Mouse (Mus musculus): ENCODE measurements around the gene 1700122O11Rik. TPM values are rescaled to one million over a fixed set of nuclear protein-coding genes. Genes with fewer than 3 reads are reported as not detected.

Gene 1700122O11Rik
- polyA plus RNA-seq, 1 experiment from 2014 or later, result not detected

DNA sequence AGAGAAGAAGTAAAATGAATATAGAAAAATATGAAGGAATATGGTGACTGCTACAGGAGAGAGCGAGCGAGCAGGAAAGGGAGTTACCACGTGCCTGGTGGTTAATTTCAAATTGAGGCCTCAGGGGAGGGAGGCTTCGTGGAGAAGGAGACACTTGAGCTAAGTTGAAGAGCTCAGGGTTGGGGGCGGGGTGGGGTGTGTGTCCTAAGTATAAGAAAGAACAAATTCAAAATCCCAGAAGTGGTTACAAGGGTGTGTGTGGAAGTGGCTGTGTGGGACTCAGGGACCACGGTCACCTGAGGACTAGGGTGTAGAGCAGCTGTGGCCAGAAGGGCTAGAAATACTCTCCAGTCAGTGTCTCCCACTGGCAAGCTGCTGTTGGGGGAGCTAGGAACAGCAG lies 38.7 kb downstream of the 1700122O11Rik start:
- H3K27ac ChIP-seq, result no peak overlapping the region
- no peak overlapping the region for H3K4me3 ChIP-seq
- no peaks in the 10 kb centered on the region for H3K9me3 ChIP-seq
- no peak overlapping the region for H3K4me2 ChIP-seq (replicated peaks)
- peaks cover 29% of the 10 kb centered on the region for H3K4me1 ChIP-seq
- 61% methylated on average over 6 of the region's 6 CpGs for WGBS
- H3K36me3 ChIP-seq, result no peaks in the 10 kb centered on the region
- H3K27me3 ChIP-seq, result no peaks in the 10 kb centered on the region
- ATAC-seq (ENCODE audit: low FRiP score, low read depth), result no peak
- H3K9ac ChIP-seq, result no peak overlapping the region

DNA sequence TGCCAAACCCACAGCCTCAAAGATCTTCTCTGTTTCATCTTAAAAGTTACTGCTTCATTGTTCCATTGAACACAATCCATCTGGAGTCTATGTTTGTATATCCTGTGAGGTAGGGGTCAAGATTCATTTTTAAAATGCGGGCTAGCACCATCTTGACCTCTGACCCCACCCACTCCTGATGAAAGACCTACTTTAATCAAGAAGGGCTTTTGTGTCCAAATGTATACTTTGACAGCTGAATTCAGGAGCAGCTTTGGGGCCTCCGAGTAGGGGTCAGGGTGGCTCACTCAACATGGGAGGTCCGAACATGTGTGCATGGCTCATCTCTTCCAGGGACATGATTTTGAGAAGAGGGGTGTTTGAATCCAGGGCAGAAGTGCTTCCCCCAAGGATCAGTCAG lies 40.3 kb downstream of the 1700122O11Rik start:
- Histone ChIP-seq H3K4me1 (peaks cover 29% of the 10 kb centered on the region), H3K27me3 (no peaks in the 10 kb centered on the region), H3K27ac (no peak overlapping the region), H3K4me2 (replicated peaks) (no peak overlapping the region), H3K9ac (no peak overlapping the region), H3K36me3 (no peaks in the 10 kb centered on the region), H3K4me3 (no peak overlapping the region), H3K9me3 (no peaks in the 10 kb centered on the region)
- ATAC-seq (ENCODE audit: low FRiP score, low read depth), result no peak
- 62% methylated on average over 3 of the region's 3 CpGs for WGBS

DNA sequence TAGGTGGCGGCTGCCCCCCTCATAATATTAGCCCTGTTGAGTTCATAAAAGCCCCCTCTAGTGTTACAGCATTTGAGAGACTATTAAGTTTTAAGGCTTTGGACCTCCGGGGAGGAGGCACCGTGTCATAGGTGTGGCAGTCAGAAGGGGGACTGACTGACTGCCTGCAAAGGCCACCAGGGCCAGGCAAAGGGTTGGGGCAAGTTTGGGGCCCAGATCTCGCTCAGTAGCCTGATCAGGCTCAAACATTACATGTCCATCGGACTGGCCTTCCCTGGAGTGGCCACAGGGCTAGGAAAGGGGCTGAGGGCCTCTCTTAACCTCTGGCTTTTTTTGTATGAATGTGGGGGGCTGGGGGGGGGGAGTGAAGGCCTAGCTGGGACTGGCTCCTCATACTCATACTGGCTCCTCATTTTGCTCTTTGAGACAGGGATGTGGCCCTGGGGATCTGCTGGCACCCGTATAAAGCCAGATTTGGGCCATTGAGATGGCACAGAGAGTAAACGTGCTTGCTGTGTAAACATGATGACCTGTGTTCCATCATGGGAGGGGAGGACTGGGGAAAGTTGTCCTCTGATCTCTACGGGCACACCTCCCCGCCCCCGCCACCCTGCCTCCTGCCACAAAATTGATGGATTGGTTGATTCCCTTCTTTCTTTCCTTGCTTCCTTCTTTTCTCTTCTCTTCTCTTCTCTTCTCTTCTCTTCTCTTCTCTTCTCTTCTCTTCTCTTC lies 47.5 kb downstream of the 1700122O11Rik start:
- Histone ChIP-seq H3K4me2 (replicated peaks) (peak overlapping the region; percentile 42), H3K36me3 (no peaks in the 10 kb centered on the region), H3K27ac (peak overlapping the region; percentile 90), H3K9me3 (no peaks in the 10 kb centered on the region), H3K4me1 (peaks cover 46% of the 10 kb centered on the region), H3K9ac (no peak overlapping the region), H3K27me3 (0 out of 2 replicates have a peak, but pooled peaks cover 3% of the 10 kb centered on the region), H3K4me3 (no peak overlapping the region)
- 29% methylated on average over 10 of the region's 10 CpGs for whole genome bisulfite sequencing
- peak; percentile 5; the same call in 1 of the 2 replicates for ATAC-seq (ENCODE audit: low FRiP score, low read depth)

DNA sequence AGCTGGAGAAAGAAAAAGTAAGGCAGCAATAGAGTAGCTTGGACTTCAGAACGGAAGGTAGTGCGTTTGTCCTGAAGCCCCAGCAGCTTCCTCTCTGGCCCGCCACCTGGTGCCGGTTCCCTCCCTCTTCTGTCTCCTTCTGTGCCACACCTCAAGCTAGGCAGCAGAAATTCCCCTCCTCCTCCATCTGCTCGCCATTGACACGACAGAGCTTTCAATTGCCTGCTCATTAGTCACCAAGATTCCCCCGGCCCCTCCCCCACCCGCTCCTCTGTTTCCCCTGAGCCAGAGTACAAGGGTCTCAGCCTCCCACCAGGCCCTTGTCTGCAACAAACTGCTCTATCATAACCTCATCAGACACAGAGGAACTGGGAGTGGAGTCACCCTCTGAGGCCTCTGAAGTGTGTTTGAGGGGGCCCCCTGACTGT lies 48.1 kb downstream of the 1700122O11Rik start:
- WGBS, result 7% methylated on average over 8 of the region's 8 CpGs
- Histone ChIP-seq H3K36me3 (no peaks in the 10 kb centered on the region), H3K27me3 (0 out of 2 replicates have a peak, but pooled peaks cover 3% of the 10 kb centered on the region), H3K4me2 (replicated peaks) (peak overlapping the region; percentile 42), H3K4me3 (no peak overlapping the region), H3K9ac (no peak overlapping the region), H3K27ac (peak overlapping the region; percentile 90), H3K9me3 (no peaks in the 10 kb centered on the region), H3K4me1 (peaks cover 46% of the 10 kb centered on the region)
- peak; percentile 13; the same call in 1 of the 2 replicates for ATAC-seq (ENCODE audit: low FRiP score, low read depth)

DNA sequence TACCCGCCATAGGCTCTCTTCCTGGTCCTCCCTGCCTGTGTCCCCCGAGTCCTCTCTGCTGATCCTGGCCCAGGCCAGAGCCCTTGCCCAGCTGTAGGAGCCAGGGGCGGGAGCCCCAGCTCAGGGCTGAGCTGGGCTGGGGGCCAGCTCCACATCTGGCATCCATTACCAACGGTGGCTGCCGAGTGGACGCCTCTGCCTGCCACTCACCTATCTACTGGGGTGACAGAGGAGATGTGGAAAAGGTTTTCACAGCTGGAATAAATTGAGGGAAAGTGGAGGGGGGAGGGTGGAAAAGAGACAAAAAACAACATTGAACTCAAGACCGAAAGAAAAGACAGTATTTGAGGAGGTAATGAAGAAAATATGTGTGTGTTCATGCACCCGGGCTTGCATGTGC lies 49.3 kb downstream of the 1700122O11Rik start:
- no peaks in the 10 kb centered on the region for H3K9me3 ChIP-seq
- H3K27ac ChIP-seq, result peak overlapping the region; percentile 90
- peaks cover 46% of the 10 kb centered on the region for H3K4me1 ChIP-seq
- peak; percentile 91 for ATAC-seq (ENCODE audit: low FRiP score, low read depth)
- peak overlapping the region; percentile 42 for H3K4me2 ChIP-seq (replicated peaks)
- no peaks in the 10 kb centered on the region for H3K36me3 ChIP-seq
- 8% methylated on average over 8 of the region's 8 CpGs for WGBS
- no peak overlapping the region for H3K9ac ChIP-seq
- no peak overlapping the region for H3K4me3 ChIP-seq
- 0 out of 2 replicates have a peak, but pooled peaks cover 3% of the 10 kb centered on the region for H3K27me3 ChIP-seq

DNA sequence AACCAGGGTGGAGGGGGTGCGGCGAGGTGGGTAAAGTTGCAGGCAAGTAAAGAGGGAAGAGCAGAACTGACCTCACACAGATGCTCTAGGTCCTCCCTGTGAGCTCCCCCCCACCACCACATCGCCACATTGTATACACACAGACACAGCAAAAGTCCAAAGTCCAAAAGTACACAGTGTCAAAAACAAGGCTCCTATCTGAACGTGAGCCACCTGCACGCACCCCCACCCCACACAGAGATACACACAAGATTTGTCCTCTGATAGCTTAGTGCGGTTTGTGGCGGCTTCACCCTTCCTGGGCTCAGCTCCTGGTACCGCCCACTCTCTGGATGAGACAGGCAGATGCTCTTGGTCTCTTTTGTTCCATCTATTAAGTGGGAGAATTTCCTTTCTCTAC lies 50.0 kb downstream of the 1700122O11Rik start:
- Histone ChIP-seq H3K4me1 (peaks cover 49% of the 10 kb centered on the region), H3K9me3 (no peaks in the 10 kb centered on the region), H3K27me3 (0 out of 2 replicates have a peak, but pooled peaks cover 3% of the 10 kb centered on the region), H3K4me2 (replicated peaks) (no peak overlapping the region), H3K27ac (peak overlapping the region; percentile 90), H3K4me3 (no peak overlapping the region), H3K9ac (no peak overlapping the region), H3K36me3 (no peaks in the 10 kb centered on the region)
- 83% methylated on average over 8 of the region's 8 CpGs for WGBS
- ATAC-seq (ENCODE audit: low FRiP score, low read depth), result no peak

Other genes starting within 250 kb of the 1700122O11Rik start
- gene Mdfi, start 203.6 kb downstream of the 1700122O11Rik start, polyA plus RNA-seq (2015; fragmentation: Nextera tagmentation; extraction: Ambion mirVana), result 30.9 and 33.9 TPM in 2 replicates
- 25.9 and 30.2 TPM in 2 replicates for gene Foxp4, start 113.6 kb downstream of the 1700122O11Rik start, polyA plus RNA-seq (2015; fragmentation: Nextera tagmentation; extraction: Ambion mirVana)
- not detected in 2 replicates for gene 1700067P10Rik, start 51.0 kb upstream of the 1700122O11Rik start, polyA plus RNA-seq (2015; fragmentation: Nextera tagmentation; extraction: Ambion mirVana)
- gene 9830107B12Rik, start 108.0 kb upstream of the 1700122O11Rik start, polyA plus RNA-seq (2015; fragmentation: Nextera tagmentation; extraction: Ambion mirVana), result not detected in 2 replicates
- 0.11 TPM in 1 of 2 replicates, not detected in the other for gene A530064D06Rik, start 129.0 kb upstream of the 1700122O11Rik start, polyA plus RNA-seq (2015; fragmentation: Nextera tagmentation; extraction: Ambion mirVana)
- gene Trem1, start 194.5 kb upstream of the 1700122O11Rik start, polyA plus RNA-seq (2015; fragmentation: Nextera tagmentation; extraction: Ambion mirVana), result 0.06 TPM in 1 of 2 replicates, not detected in the other
- gene Trem3, start 209.5 kb upstream of the 1700122O11Rik start, polyA plus RNA-seq (2015; fragmentation: Nextera tagmentation; extraction: Ambion mirVana), result 0.14 TPM in 1 of 2 replicates, not detected in the other
- 0.48 TPM in 1 of 2 replicates, not detected in the other for gene Treml4, start 226.0 kb upstream of the 1700122O11Rik start, polyA plus RNA-seq (2015; fragmentation: Nextera tagmentation; extraction: Ambion mirVana)

Data from limb, embryonic 13.5 days (tissue).